18 mouse cellular contexts compared by ENCODE assay signal in the genomic region with DNA sequence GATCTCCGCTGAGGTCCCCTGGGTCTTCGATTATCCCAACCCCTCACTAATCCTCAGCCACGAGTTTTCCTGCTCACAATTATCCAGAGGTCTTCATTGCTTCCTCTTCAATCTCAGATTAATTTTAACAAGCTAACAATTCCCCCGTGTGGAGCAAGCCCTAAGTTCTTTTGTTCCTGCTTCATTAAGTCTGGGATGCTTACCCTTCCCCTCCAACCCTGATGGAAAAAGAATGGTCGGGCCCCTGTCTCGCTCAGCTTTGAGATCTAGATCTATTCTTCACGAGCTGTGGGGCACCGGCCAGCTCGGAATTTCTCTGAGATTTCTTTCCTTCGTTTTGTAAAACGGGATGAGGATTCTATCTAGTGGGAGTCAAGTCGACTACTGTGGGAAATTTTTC.
DNase-seq lines count a peak whose midpoint lies in the region; ATAC-seq and TF ChIP-seq lines count a peak whose summit lies in the region.
"Had no signal": no experiment of that assay in that cellular context is flagged by ENCODE, and none has a peak within 500 bp of the region (broad histone marks: within the 10 kb centered on the region; RNA-seq: fewer than 3 reads in every experiment).

No protein-coding gene starts in this region.

- H3K27ac ChIP-seq in forebrain, embryonic 12.5 days = no peak overlapping the region
- H3K27ac ChIP-seq in forebrain, postnatal 0 days (ENCODE audit: low read depth, low read length) = no peak overlapping the region
- no peak overlapping the region for H3K27ac ChIP-seq in hindbrain, embryonic 14.5 days
- H3K27ac ChIP-seq: layer of hippocampus, adult 2 months; liver, embryonic 14.5 days; macrophage had no signal

- H3K9me3 ChIP-seq in forebrain, embryonic 12.5 days = peaks cover 4% of the 10 kb centered on the region; the same call in 1 of the 2 replicates
- H3K9me3 ChIP-seq in forebrain, postnatal 0 days (ENCODE audit: low read length) = no peaks in the 10 kb centered on the region
- H3K9me3 ChIP-seq in hindbrain, embryonic 14.5 days (ENCODE audit: control insufficient read depth, low read length) = 0 out of 2 replicates have a peak, but pooled peaks cover 8% of the 10 kb centered on the region

- TF ChIP-seq CTCF in forebrain, postnatal 0 days (IDR thresholded peaks at IDR 0.05; ENCODE audit: low read depth) = no peak

- 1% methylated on average over 12 of the region's 12 CpGs for WGBS in forebrain, embryonic 12.5 days
- WGBS in forebrain, postnatal 0 days = 7% methylated on average over 12 of the region's 12 CpGs
- WGBS in hindbrain, embryonic 14.5 days = 6% methylated on average over 12 of the region's 12 CpGs

- no peak overlapping the region for H3K4me3 ChIP-seq in forebrain, embryonic 12.5 days (replicated peaks)
- H3K4me3 ChIP-seq in forebrain, postnatal 0 days (ENCODE audit: low read depth, low read length) = no peak overlapping the region
- no peak overlapping the region for H3K4me3 ChIP-seq in hindbrain, embryonic 14.5 days (replicated peaks; ENCODE audit: low read length)
- H3K4me3 ChIP-seq: layer of hippocampus, adult 2 months had no signal

- 0 out of 2 replicates have a peak overlapping the region, but pooled peaks have one; percentile 15 for H3K4me2 ChIP-seq in forebrain, embryonic 12.5 days
- no peak overlapping the region for H3K4me2 ChIP-seq in forebrain, postnatal 0 days (ENCODE audit: low read depth)
- peak overlapping the region; percentile 19; the same call in 1 of the 2 replicates for H3K4me2 ChIP-seq in hindbrain, embryonic 14.5 days (replicated peaks)
- H3K4me2 ChIP-seq: heart, embryonic 11.5 days had no signal

- no peak for ATAC-seq in forebrain, embryonic 12.5 days (ENCODE audit: low FRiP score)
- ATAC-seq in forebrain, postnatal 0 days = no peak
- ATAC-seq in hindbrain, embryonic 14.5 days (ENCODE audit: low FRiP score) = no peak; the same call in 1 of the 2 replicates

- no peak for DNase-seq in forebrain, postnatal 0 days
- DNase-seq in embryo, embryonic 11 days = peak; percentile 26
- no peak for DNase-seq in hindbrain, embryonic 14.5 days (ENCODE audit: low spot score)
- peak; percentile 76 for DNase-seq in retina, embryonic 14.5 days (ENCODE audit: low spot score)
- DNase-seq in T-cell, adult 2 months (ENCODE audit: low spot score) = no peak
- no peak for DNase-seq in c-Kit-positive CD71-positive TER-119-positive erythroid progenitor cells, embryonic 14.5 days (ENCODE audit: low spot score)
- DNase-seq: adrenal gland, adult 8-10 months; B cell, adult 2 months; cerebellum, adult 11-12 months; heart, postnatal 10 days; kidney, adult 18-20 months; kidney, postnatal 10 days; layer of hippocampus, postnatal 36 days had no signal

- H3K4me1 ChIP-seq in forebrain, embryonic 12.5 days = peaks cover 31% of the 10 kb centered on the region
- H3K4me1 ChIP-seq in forebrain, postnatal 0 days (ENCODE audit: insufficient read depth) = peaks cover 13% of the 10 kb centered on the region
- peaks cover 29% of the 10 kb centered on the region for H3K4me1 ChIP-seq in hindbrain, embryonic 14.5 days (replicated peaks; ENCODE audit: control insufficient read depth, insufficient read depth, low read length)

- no peaks in the 10 kb centered on the region for H3K36me3 ChIP-seq in forebrain, embryonic 12.5 days (replicated peaks)
- no peaks in the 10 kb centered on the region for H3K36me3 ChIP-seq in forebrain, postnatal 0 days (ENCODE audit: insufficient read depth)
- no peaks in the 10 kb centered on the region for H3K36me3 ChIP-seq in hindbrain, embryonic 14.5 days (replicated peaks; ENCODE audit: control insufficient read depth, insufficient read depth)

- no peak overlapping the region for H3K9ac ChIP-seq in forebrain, embryonic 12.5 days
- H3K9ac ChIP-seq in forebrain, postnatal 0 days = no peak overlapping the region
- H3K9ac ChIP-seq in hindbrain, embryonic 14.5 days = no peak overlapping the region
- H3K9ac ChIP-seq: liver, embryonic 14.5 days had no signal

- H3K27me3 ChIP-seq in forebrain, embryonic 12.5 days = peaks cover 13% of the 10 kb centered on the region; the same call in 1 of the 2 replicates
- H3K27me3 ChIP-seq in forebrain, postnatal 0 days (ENCODE audit: insufficient read depth, low read length) = no peaks in the 10 kb centered on the region
- no peaks in the 10 kb centered on the region for H3K27me3 ChIP-seq in hindbrain, embryonic 14.5 days (ENCODE audit: control insufficient read depth, insufficient read depth, low read length)

Comparison
In these comparisons a context has a peak if more than half of its experiments do, and no peak if none do; other contexts are left out.
1. DNase-seq: peak in embryo, embryonic 11 days (single experiment) and retina, embryonic 14.5 days (single experiment); none in forebrain, postnatal 0 days (single experiment), hindbrain, embryonic 14.5 days (single experiment), T-cell, adult 2 months (single experiment) and c-Kit-positive CD71-positive TER-119-positive erythroid progenitor cells, embryonic 14.5 days (single experiment).